Mouse (Mus musculus): Measurements from ENCODE around the gene Cadps. TPM values are rescaled to one million over a fixed set of nuclear protein-coding genes. Genes with fewer than 3 reads are reported as not detected.

Gene Cadps
- polyA plus RNA-seq, 1 experiment from 2014 or later = not detected

GRCm38 (mm10) chr14:12530554-12530953 lies 292.3 kb downstream of the Cadps start:
- Histone ChIP-seq H3K9me3 (ENCODE audit: low read length) (no peaks in the 10 kb centered on the region), H3K9ac (replicated peaks) (no peak overlapping the region), H3K36me3 (replicated peaks; ENCODE audit: insufficient read depth, low read length) (no peaks in the 10 kb centered on the region), H3K27ac (ENCODE audit: low read depth) (no peak overlapping the region), H3K27me3 (ENCODE audit: insufficient read depth, low read length) (no peaks in the 10 kb centered on the region), H3K4me3 (ENCODE audit: low read depth, low read length) (no peak overlapping the region), H3K4me1 (ENCODE audit: insufficient read depth) (no peaks in the 10 kb centered on the region), H3K4me2 (ENCODE audit: low read depth, low read length) (no peak overlapping the region)
- TF ChIP-seq CTCF (IDR thresholded peaks at IDR 0.05; ENCODE audit: low read depth) (no peak), EP300 (IDR thresholded peaks at IDR 0.05; ENCODE audit: low read depth) (no peak)
- ATAC-seq = no peak
- 44% methylated on average over 3 of the region's 3 CpGs for WGBS (ENCODE audit: insufficient replicate concordance)
- DNase-seq = no peak

DNA sequence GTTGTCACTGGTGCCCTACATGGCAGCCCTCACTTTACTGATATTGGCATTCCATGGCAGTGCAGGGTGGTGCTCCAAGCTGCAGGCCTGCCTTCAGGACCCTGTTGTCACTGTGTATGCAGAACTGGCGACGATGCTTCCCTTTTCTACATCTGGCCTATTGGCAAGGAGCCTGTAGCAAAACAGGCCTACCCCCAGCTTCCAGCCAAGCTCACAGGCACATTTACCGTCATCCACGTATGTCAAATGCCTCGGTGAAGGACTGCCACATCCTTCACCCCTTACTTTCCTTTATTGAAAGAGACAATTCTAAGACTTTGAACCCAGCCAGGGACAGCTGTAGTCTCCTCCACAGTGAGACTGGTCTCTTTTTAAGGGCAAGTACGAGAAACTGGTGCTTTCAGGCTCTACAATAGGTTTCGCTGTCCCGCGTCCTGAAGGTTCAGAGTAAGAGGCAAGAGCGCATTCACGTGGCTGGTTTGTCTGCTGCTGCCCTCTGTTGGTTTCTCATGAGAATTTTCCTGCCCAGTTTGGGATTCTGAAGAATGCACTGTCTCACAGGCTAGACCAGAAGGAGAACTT lies 292.8 kb downstream of the Cadps start:
- no peak; the same call in 1 of the 2 replicates for ATAC-seq
- TF ChIP-seq EP300 (IDR thresholded peaks at IDR 0.05; ENCODE audit: low read depth) (no peak), CTCF (IDR thresholded peaks at IDR 0.05; ENCODE audit: low read depth) (peak; percentile 60)
- peak; percentile 29 for DNase-seq
- Histone ChIP-seq H3K36me3 (replicated peaks; ENCODE audit: insufficient read depth, low read length) (no peaks in the 10 kb centered on the region), H3K9me3 (ENCODE audit: low read length) (no peaks in the 10 kb centered on the region), H3K27ac (ENCODE audit: low read depth) (no peak overlapping the region), H3K4me2 (ENCODE audit: low read depth, low read length) (no peak overlapping the region), H3K27me3 (ENCODE audit: insufficient read depth, low read length) (no peaks in the 10 kb centered on the region), H3K4me3 (ENCODE audit: low read depth, low read length) (no peak overlapping the region), H3K9ac (replicated peaks) (no peak overlapping the region), H3K4me1 (ENCODE audit: insufficient read depth) (no peaks in the 10 kb centered on the region)
- WGBS (ENCODE audit: insufficient replicate concordance) = 10% methylated on average over 11 of the region's 11 CpGs

GRCm38 (mm10) chr14:12527296-12527695 lies 295.6 kb downstream of the Cadps start:
- Histone ChIP-seq H3K9me3 (ENCODE audit: low read length) (no peaks in the 10 kb centered on the region), H3K27me3 (ENCODE audit: insufficient read depth, low read length) (no peaks in the 10 kb centered on the region), H3K36me3 (replicated peaks; ENCODE audit: insufficient read depth, low read length) (no peaks in the 10 kb centered on the region), H3K27ac (ENCODE audit: low read depth) (no peak overlapping the region), H3K4me2 (ENCODE audit: low read depth, low read length) (no peak overlapping the region), H3K9ac (replicated peaks) (no peak overlapping the region), H3K4me1 (ENCODE audit: insufficient read depth) (no peaks in the 10 kb centered on the region), H3K4me3 (ENCODE audit: low read depth, low read length) (no peak overlapping the region)
- ATAC-seq (no peak), DNase-seq (no peak)
- no peak for TF ChIP-seq CTCF (IDR thresholded peaks at IDR 0.05; ENCODE audit: low read depth)
- TF ChIP-seq EP300 (IDR thresholded peaks at IDR 0.05; ENCODE audit: low read depth) = no peak
- WGBS (ENCODE audit: insufficient replicate concordance) = 70% methylated on average over 5 of the region's 5 CpGs

DNA sequence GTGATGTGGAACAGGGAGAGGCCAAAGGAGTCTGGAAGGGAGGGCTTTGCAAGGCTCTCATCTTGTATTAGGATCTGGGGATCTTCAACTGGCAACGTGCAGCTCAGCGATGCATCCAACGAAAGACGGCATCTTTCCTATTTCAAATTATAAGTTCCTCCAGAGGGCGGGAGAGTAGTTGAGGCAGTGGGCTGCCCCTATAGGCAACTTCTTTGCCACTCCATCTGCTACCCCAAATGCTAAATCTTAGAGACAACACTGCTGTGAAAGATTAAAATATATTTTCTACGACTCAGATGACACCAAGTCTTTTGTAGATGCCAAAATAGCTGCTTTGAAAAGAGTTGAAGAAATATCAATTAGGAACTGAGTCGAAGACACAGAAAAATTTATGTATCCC lies 315.9 kb downstream of the Cadps start:
- Histone ChIP-seq H3K4me2 (ENCODE audit: low read depth, low read length) (no peak overlapping the region), H3K4me1 (ENCODE audit: insufficient read depth) (no peaks in the 10 kb centered on the region), H3K9ac (replicated peaks) (no peak overlapping the region), H3K36me3 (replicated peaks; ENCODE audit: insufficient read depth, low read length) (no peaks in the 10 kb centered on the region), H3K4me3 (ENCODE audit: low read depth, low read length) (no peak overlapping the region), H3K27ac (ENCODE audit: low read depth) (no peak overlapping the region), H3K9me3 (ENCODE audit: low read length) (no peaks in the 10 kb centered on the region), H3K27me3 (ENCODE audit: insufficient read depth, low read length) (no peaks in the 10 kb centered on the region)
- 83% methylated on average over 7 of the region's 7 CpGs for WGBS (ENCODE audit: insufficient replicate concordance)
- no peak for ATAC-seq
- TF ChIP-seq EP300 (IDR thresholded peaks at IDR 0.05; ENCODE audit: low read depth) = no peak
- no peak for DNase-seq

DNA sequence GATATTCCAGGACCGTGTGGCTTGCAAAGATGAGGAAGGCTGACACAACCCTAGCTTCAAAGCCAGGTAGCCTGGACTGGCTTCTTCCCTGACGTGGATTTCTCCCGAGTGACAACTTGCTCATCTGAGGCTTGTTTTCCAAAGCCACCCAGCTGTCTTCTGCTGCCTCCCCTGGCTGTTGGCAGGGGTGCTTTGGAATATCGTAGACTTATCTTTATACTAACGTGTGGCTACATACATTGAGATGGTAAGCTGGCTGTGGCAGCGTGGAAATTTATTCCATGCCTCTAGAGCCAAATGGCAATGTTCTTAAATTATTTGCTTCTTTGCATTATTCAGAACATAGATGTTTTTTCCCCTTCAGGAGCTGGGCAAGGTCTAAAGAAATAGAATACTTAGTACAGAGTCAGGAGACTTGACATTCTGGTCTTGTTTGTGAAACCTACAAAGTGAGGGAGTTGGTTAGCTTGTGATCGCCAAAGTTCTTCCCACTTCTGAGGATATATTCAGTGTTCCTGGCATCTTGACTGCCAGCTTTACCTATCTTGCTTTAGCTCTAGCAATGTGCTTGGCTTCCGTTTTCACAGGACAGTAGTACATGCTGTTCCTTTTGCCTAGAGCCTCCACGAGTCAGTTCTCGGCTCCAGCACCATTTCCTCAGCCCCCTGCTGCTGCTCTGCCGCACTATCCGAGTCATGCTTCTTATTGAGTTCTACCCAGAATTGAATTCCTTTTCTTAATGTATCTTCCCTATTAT lies 318.5 kb downstream of the Cadps start:
- DNase-seq = no peak
- no peak overlapping the region for H3K9ac ChIP-seq (replicated peaks)
- TF ChIP-seq EP300 (IDR thresholded peaks at IDR 0.05; ENCODE audit: low read depth) (no peak), CTCF (IDR thresholded peaks at IDR 0.05; ENCODE audit: low read depth) (no peak)
- no peaks in the 10 kb centered on the region for H3K36me3 ChIP-seq (replicated peaks; ENCODE audit: insufficient read depth, low read length)
- H3K27ac ChIP-seq (ENCODE audit: low read depth) = no peak overlapping the region
- H3K27me3 ChIP-seq (ENCODE audit: insufficient read depth, low read length) = no peaks in the 10 kb centered on the region
- H3K4me3 ChIP-seq (ENCODE audit: low read depth, low read length) = no peak overlapping the region
- no peaks in the 10 kb centered on the region for H3K9me3 ChIP-seq (ENCODE audit: low read length)
- H3K4me1 ChIP-seq (ENCODE audit: insufficient read depth) = no peaks in the 10 kb centered on the region
- no peak overlapping the region for H3K4me2 ChIP-seq (ENCODE audit: low read depth, low read length)
- ATAC-seq = no peak
- 70% methylated on average over 12 of the region's 12 CpGs for WGBS (ENCODE audit: insufficient replicate concordance)

GRCm38 (mm10) chr14:12462206-12462605 lies 360.7 kb downstream of the Cadps start:
- ATAC-seq (no peak), DNase-seq (no peak)
- Histone ChIP-seq H3K27ac (ENCODE audit: low read depth) (no peak overlapping the region), H3K4me3 (ENCODE audit: low read depth, low read length) (no peak overlapping the region), H3K4me1 (ENCODE audit: insufficient read depth) (no peaks in the 10 kb centered on the region), H3K4me2 (ENCODE audit: low read depth, low read length) (no peak overlapping the region), H3K36me3 (replicated peaks; ENCODE audit: insufficient read depth, low read length) (no peaks in the 10 kb centered on the region), H3K9ac (replicated peaks) (no peak overlapping the region), H3K9me3 (ENCODE audit: low read length) (no peaks in the 10 kb centered on the region), H3K27me3 (ENCODE audit: insufficient read depth, low read length) (no peaks in the 10 kb centered on the region)
- 71% methylated on average over 4 of the region's 4 CpGs for WGBS (ENCODE audit: insufficient replicate concordance)
- TF ChIP-seq CTCF (IDR thresholded peaks at IDR 0.05; ENCODE audit: low read depth) = no peak

Data from liver, postnatal 0 days (tissue).